Mouse (Mus musculus) olfactory bulb, adult 2 months (tissue): ENCODE measurements around the gene Ctdspl.

Experiments used
- CTCF ChIP-seq: fragments of 200-500 bp; IDR thresholded peaks from 2 replicates; pipeline ENCODE4 v1.5.1; 2012; ENCODE audit warnings: low read depth, mild to moderate bottlenecking, low read length, moderate library complexity; ENCODE audit not compliant: insufficient read depth
- POLR2A ChIP-seq: fragments of 200-500 bp; IDR thresholded peaks from 2 replicates; pipeline ENCODE4 v1.6.1; 2012; ENCODE audit warnings: mild to moderate bottlenecking, low read depth, low read length, moderate library complexity; ENCODE audit not compliant: insufficient read depth

DNA sequence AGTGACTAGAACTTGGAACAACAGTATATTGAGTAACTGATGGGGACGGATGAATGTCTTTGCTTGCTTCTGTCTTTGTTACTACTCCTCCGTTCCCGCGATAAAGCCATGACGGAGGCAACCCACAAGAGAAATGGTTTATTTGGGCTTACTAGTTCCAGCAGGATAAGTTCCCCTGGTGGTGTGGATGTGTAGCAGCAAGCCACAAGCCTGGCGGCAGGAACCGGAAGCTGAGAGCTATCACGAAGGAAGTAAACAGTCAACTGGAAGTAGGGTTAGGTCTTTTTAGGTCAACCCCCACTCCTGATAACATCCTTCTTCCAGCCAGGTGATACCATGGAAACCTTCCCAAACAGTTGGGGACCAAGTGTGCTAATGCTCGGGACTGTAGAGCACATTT is 7.5 kb downstream of the Ctdspl start:
- TF ChIP-seq POLR2A (no peak), CTCF (no peak)
